In genomic region chr13:79054481-79054880, GRCm38 (mm10) we compare ENCODE assay signal across 16 mouse cellular contexts.
"Had no signal": no experiment of that assay in that cellular context is flagged by ENCODE, and none has a peak within 500 bp of the region (broad histone marks: within the 10 kb centered on the region; RNA-seq: fewer than 3 reads in every experiment).

No protein-coding gene starts in this region.

- H3K9me3 ChIP-seq: neural tube, embryonic 13.5 days; neural tube, embryonic 15.5 days; stomach, embryonic 15.5 days had no signal

- DNase-seq: retina, postnatal 1 day; right cerebral cortex, adult 18-20 months; right cerebral cortex, postnatal 14 days; right cerebral cortex, postnatal 25 days; right cerebral cortex, postnatal 4 days; spleen, adult 18-20 months; thymus, adult 18-20 months; thymus, adult 2 months; thymus, postnatal 14 days; thymus, postnatal 25 days; thymus, postnatal 36 days; thymus, postnatal 4 days had no signal

- H3K4me3 ChIP-seq: neural tube, embryonic 13.5 days; neural tube, embryonic 15.5 days; stomach, embryonic 15.5 days had no signal

- H3K4me2 ChIP-seq: neural tube, embryonic 13.5 days; neural tube, embryonic 15.5 days; stomach, embryonic 15.5 days had no signal

- H3K4me1 ChIP-seq: neural tube, embryonic 13.5 days; neural tube, embryonic 15.5 days; stomach, embryonic 15.5 days had no signal

- H3K27me3 ChIP-seq: neural tube, embryonic 13.5 days; neural tube, embryonic 15.5 days; stomach, embryonic 15.5 days had no signal

- H3K27ac ChIP-seq: neural tube, embryonic 13.5 days; neural tube, embryonic 15.5 days; stomach, embryonic 15.5 days; stomach, postnatal 0 days had no signal

- H3K9ac ChIP-seq: neural tube, embryonic 13.5 days; neural tube, embryonic 15.5 days; stomach, embryonic 15.5 days had no signal

- H3K36me3 ChIP-seq: neural tube, embryonic 13.5 days; neural tube, embryonic 15.5 days; stomach, embryonic 15.5 days had no signal
